Mouse (Mus musculus): ENCODE measurements around the gene Fam117b. TPM values are rescaled to one million over a fixed set of nuclear protein-coding genes. Genes with fewer than 3 reads are reported as not detected.

Gene Fam117b
- polyA plus RNA-seq, 1 experiment from 2014 or later: 58.6 TPM

GRCm38 (mm10) chr1:59923673-59924072 lies 10.9 kb downstream of the Fam117b start:
- ATAC-seq (ENCODE audit: low FRiP score) (no peak), DNase-seq (ENCODE audit: low spot score) (no peak)
- Histone ChIP-seq H3K36me3 (replicated peaks; ENCODE audit: control insufficient read depth, insufficient read depth) (no peaks in the 10 kb centered on the region), H3K4me2 (replicated peaks) (no peak overlapping the region), H3K9me3 (ENCODE audit: control insufficient read depth, low read length) (no peaks in the 10 kb centered on the region), H3K9ac (no peak overlapping the region), H3K27ac (no peak overlapping the region), H3K4me3 (replicated peaks; ENCODE audit: low read length) (no peak overlapping the region), H3K27me3 (ENCODE audit: control insufficient read depth, insufficient read depth, low read length) (no peaks in the 10 kb centered on the region), H3K4me1 (replicated peaks; ENCODE audit: control insufficient read depth, insufficient read depth, low read length) (no peaks in the 10 kb centered on the region)
- 88% methylated on average over 1 of the region's 1 CpGs for WGBS

- no peak for ATAC-seq (ENCODE audit: low FRiP score)
- Histone ChIP-seq H3K27ac (no peak overlapping the region), H3K4me2 (replicated peaks) (no peak overlapping the region), H3K4me3 (replicated peaks; ENCODE audit: low read length) (no peak overlapping the region), H3K9ac (no peak overlapping the region), H3K27me3 (ENCODE audit: control insufficient read depth, insufficient read depth, low read length) (no peaks in the 10 kb centered on the region), H3K9me3 (ENCODE audit: control insufficient read depth, low read length) (no peaks in the 10 kb centered on the region), H3K4me1 (replicated peaks; ENCODE audit: control insufficient read depth, insufficient read depth, low read length) (no peaks in the 10 kb centered on the region), H3K36me3 (replicated peaks; ENCODE audit: control insufficient read depth, insufficient read depth) (no peaks in the 10 kb centered on the region)
- no peak for DNase-seq (ENCODE audit: low spot score)
- 97% methylated on average over 2 of the region's 2 CpGs for WGBS
Measured at GRCm38 (mm10) chr1:59924411-59924810, 11.6 kb downstream of the Fam117b start.

GRCm38 (mm10) chr1:59926021-59926672 lies 13.3 kb downstream of the Fam117b start:
- ATAC-seq (ENCODE audit: low FRiP score) (0 out of 2 replicates have a peak, but pooled peaks have one; percentile 24), DNase-seq (ENCODE audit: low spot score) (no peak)
- no peaks in the 10 kb centered on the region for H3K4me1 ChIP-seq (replicated peaks; ENCODE audit: control insufficient read depth, insufficient read depth, low read length)
- no peaks in the 10 kb centered on the region for H3K27me3 ChIP-seq (ENCODE audit: control insufficient read depth, insufficient read depth, low read length)
- WGBS: 97% methylated on average over 3 of the region's 3 CpGs
- H3K9me3 ChIP-seq (ENCODE audit: control insufficient read depth, low read length): no peaks in the 10 kb centered on the region
- H3K36me3 ChIP-seq (replicated peaks; ENCODE audit: control insufficient read depth, insufficient read depth): no peaks in the 10 kb centered on the region
- H3K27ac ChIP-seq: no peak overlapping the region
- H3K4me3 ChIP-seq (replicated peaks; ENCODE audit: low read length): no peak overlapping the region
- H3K4me2 ChIP-seq (replicated peaks): no peak overlapping the region
- H3K9ac ChIP-seq: no peak overlapping the region

- no peaks in the 10 kb centered on the region for H3K36me3 ChIP-seq (replicated peaks; ENCODE audit: control insufficient read depth, insufficient read depth)
- H3K9ac ChIP-seq: no peak overlapping the region
- no peaks in the 10 kb centered on the region for H3K27me3 ChIP-seq (ENCODE audit: control insufficient read depth, insufficient read depth, low read length)
- 92% methylated on average over 2 of the region's 2 CpGs for WGBS
- H3K4me1 ChIP-seq (replicated peaks; ENCODE audit: control insufficient read depth, insufficient read depth, low read length): no peaks in the 10 kb centered on the region
- no peak overlapping the region for H3K4me2 ChIP-seq (replicated peaks)
- ATAC-seq (ENCODE audit: low FRiP score) (no peak), DNase-seq (ENCODE audit: low spot score) (no peak)
- no peak overlapping the region for H3K4me3 ChIP-seq (replicated peaks; ENCODE audit: low read length)
- H3K27ac ChIP-seq: no peak overlapping the region
- H3K9me3 ChIP-seq (ENCODE audit: control insufficient read depth, low read length): no peaks in the 10 kb centered on the region
Measured at GRCm38 (mm10) chr1:59927131-59927680, 14.4 kb downstream of the Fam117b start.

GRCm38 (mm10) chr1:59930926-59931325 lies 18.1 kb downstream of the Fam117b start:
- Histone ChIP-seq H3K9ac (no peak overlapping the region), H3K27ac (no peak overlapping the region), H3K4me3 (replicated peaks; ENCODE audit: low read length) (no peak overlapping the region), H3K4me1 (replicated peaks; ENCODE audit: control insufficient read depth, insufficient read depth, low read length) (no peaks in the 10 kb centered on the region), H3K4me2 (replicated peaks) (no peak overlapping the region), H3K36me3 (replicated peaks; ENCODE audit: control insufficient read depth, insufficient read depth) (no peaks in the 10 kb centered on the region), H3K9me3 (ENCODE audit: control insufficient read depth, low read length) (no peaks in the 10 kb centered on the region), H3K27me3 (ENCODE audit: control insufficient read depth, insufficient read depth, low read length) (no peaks in the 10 kb centered on the region)
- DNase-seq (ENCODE audit: low spot score) (no peak), ATAC-seq (ENCODE audit: low FRiP score) (no peak)

GRCm38 (mm10) chr1:59932991-59933390 lies 20.2 kb downstream of the Fam117b start:
- Histone ChIP-seq H3K4me2 (replicated peaks) (no peak overlapping the region), H3K27ac (no peak overlapping the region), H3K4me3 (replicated peaks; ENCODE audit: low read length) (no peak overlapping the region), H3K36me3 (replicated peaks; ENCODE audit: control insufficient read depth, insufficient read depth) (no peaks in the 10 kb centered on the region), H3K27me3 (ENCODE audit: control insufficient read depth, insufficient read depth, low read length) (no peaks in the 10 kb centered on the region), H3K9ac (no peak overlapping the region), H3K4me1 (replicated peaks; ENCODE audit: control insufficient read depth, insufficient read depth, low read length) (no peaks in the 10 kb centered on the region), H3K9me3 (ENCODE audit: control insufficient read depth, low read length) (no peaks in the 10 kb centered on the region)
- WGBS: 85% methylated on average over 2 of the region's 2 CpGs
- ATAC-seq (ENCODE audit: low FRiP score): no peak
- no peak for DNase-seq (ENCODE audit: low spot score)

GRCm38 (mm10) chr1:59941063-59941462 lies 28.3 kb downstream of the Fam117b start:
- Histone ChIP-seq H3K4me3 (replicated peaks; ENCODE audit: low read length) (no peak overlapping the region), H3K9me3 (ENCODE audit: control insufficient read depth, low read length) (no peaks in the 10 kb centered on the region), H3K4me1 (replicated peaks; ENCODE audit: control insufficient read depth, insufficient read depth, low read length) (no peaks in the 10 kb centered on the region), H3K27me3 (ENCODE audit: control insufficient read depth, insufficient read depth, low read length) (no peaks in the 10 kb centered on the region), H3K4me2 (replicated peaks) (no peak overlapping the region), H3K36me3 (replicated peaks; ENCODE audit: control insufficient read depth, insufficient read depth) (no peaks in the 10 kb centered on the region), H3K9ac (no peak overlapping the region), H3K27ac (no peak overlapping the region)
- DNase-seq (ENCODE audit: low spot score) (no peak), ATAC-seq (ENCODE audit: low FRiP score) (no peak)
- WGBS: 98% methylated on average over 1 of the region's 1 CpGs

GRCm38 (mm10) chr1:59942057-59942790 lies 29.4 kb downstream of the Fam117b start:
- ATAC-seq (ENCODE audit: low FRiP score) (no peak), DNase-seq (ENCODE audit: low spot score) (no peak)
- H3K9ac ChIP-seq: no peak overlapping the region
- H3K4me1 ChIP-seq (replicated peaks; ENCODE audit: control insufficient read depth, insufficient read depth, low read length): no peaks in the 10 kb centered on the region
- 87% methylated on average over 6 of the region's 6 CpGs for WGBS
- no peak overlapping the region for H3K4me2 ChIP-seq (replicated peaks)
- no peaks in the 10 kb centered on the region for H3K9me3 ChIP-seq (ENCODE audit: control insufficient read depth, low read length)
- no peak overlapping the region for H3K4me3 ChIP-seq (replicated peaks; ENCODE audit: low read length)
- no peaks in the 10 kb centered on the region for H3K36me3 ChIP-seq (replicated peaks; ENCODE audit: control insufficient read depth, insufficient read depth)
- H3K27ac ChIP-seq: no peak overlapping the region
- no peaks in the 10 kb centered on the region for H3K27me3 ChIP-seq (ENCODE audit: control insufficient read depth, insufficient read depth, low read length)

GRCm38 (mm10) chr1:59943825-59944224 lies 31.0 kb downstream of the Fam117b start:
- Histone ChIP-seq H3K4me2 (replicated peaks) (no peak overlapping the region), H3K9ac (no peak overlapping the region), H3K4me1 (replicated peaks; ENCODE audit: control insufficient read depth, insufficient read depth, low read length) (no peaks in the 10 kb centered on the region), H3K36me3 (replicated peaks; ENCODE audit: control insufficient read depth, insufficient read depth) (no peaks in the 10 kb centered on the region), H3K27me3 (ENCODE audit: control insufficient read depth, insufficient read depth, low read length) (no peaks in the 10 kb centered on the region), H3K9me3 (ENCODE audit: control insufficient read depth, low read length) (no peaks in the 10 kb centered on the region), H3K4me3 (replicated peaks; ENCODE audit: low read length) (no peak overlapping the region), H3K27ac (no peak overlapping the region)
- ATAC-seq (ENCODE audit: low FRiP score): no peak
- no peak for DNase-seq (ENCODE audit: low spot score)
- 60% methylated on average over 5 of the region's 5 CpGs for WGBS
